In genomic region chr2:64853918-64854317, GRCm38 (mm10) we compare ENCODE assay signal across 8 mouse cellular contexts.
DNase-seq lines count a peak whose midpoint lies in the region; ATAC-seq and TF ChIP-seq lines count a peak whose summit lies in the region.

No protein-coding gene starts in this region.

- no peak overlapping the region for H3K9ac ChIP-seq in heart, embryonic 13.5 days
- no peak overlapping the region for H3K9ac ChIP-seq in hindbrain, embryonic 11.5 days (ENCODE audit: low read depth, low read length)
- no peak overlapping the region for H3K9ac ChIP-seq in midbrain, embryonic 14.5 days (replicated peaks; ENCODE audit: low read length)

- no peak overlapping the region for H3K27ac ChIP-seq in heart, embryonic 13.5 days (replicated peaks)
- H3K27ac ChIP-seq in bone marrow, adult 2 months (ENCODE audit: control insufficient read depth, insufficient read depth, low read depth, low read length, poor library complexity): no peak overlapping the region
- no peak overlapping the region for H3K27ac ChIP-seq in embryonic fibroblast, embryonic 13.5 days (ENCODE audit: insufficient read depth, low read length)
- H3K27ac ChIP-seq in hindbrain, embryonic 11.5 days (ENCODE audit: low read depth, low read length): no peak overlapping the region
- H3K27ac ChIP-seq in left cerebral cortex, adult 2 months: no peak overlapping the region
- H3K27ac ChIP-seq in midbrain, embryonic 14.5 days (replicated peaks; ENCODE audit: low read depth, low read length): no peak overlapping the region

- peak; percentile 35; the same call in 1 of the 2 replicates for TF ChIP-seq CTCF in bone marrow, adult 2 months (IDR thresholded peaks at IDR 0.05; ENCODE audit: control insufficient read depth, insufficient read depth, low read length)
- TF ChIP-seq CTCF in embryonic fibroblast, embryonic 13.5 days (IDR thresholded peaks at IDR 0.05; ENCODE audit: borderline replicate concordance, insufficient read depth, low read length): peak; percentile 74; the same call in 1 of the 2 replicates
- peak; percentile 94 for TF ChIP-seq CTCF in left cerebral cortex, adult 2 months (IDR thresholded peaks at IDR 0.05)

- intact Hi-C loops in heart, postnatal 25 days (cut with DNase I): loop anchor here (2.0 to 10.0 kb wide), 2 partner anchors 1341 to 1379 kb away; no protein-coding TSS in a partner anchor
- intact Hi-C loops in left cerebral cortex, adult 2 months (cut with DNase I): loop anchor here (1.0 to 10.0 kb wide), 3 partner anchors 1154 to 1379 kb away; no protein-coding TSS in a partner anchor

- no peak for TF ChIP-seq POLR2A in bone marrow, adult 2 months (IDR thresholded peaks at IDR 0.05; ENCODE audit: borderline replicate concordance, control insufficient read depth, low read depth, low read length)
- no peak for TF ChIP-seq POLR2A in embryonic fibroblast, embryonic 13.5 days (IDR thresholded peaks at IDR 0.05; ENCODE audit: low read depth, low read length)

- H3K4me3 ChIP-seq in heart, embryonic 13.5 days: no peak overlapping the region
- H3K4me3 ChIP-seq in bone marrow, adult 2 months (replicated peaks; ENCODE audit: control insufficient read depth, low read depth, low read length): no peak overlapping the region
- H3K4me3 ChIP-seq in embryonic fibroblast, embryonic 13.5 days (ENCODE audit: insufficient read depth, low read length): no peak overlapping the region
- no peak overlapping the region for H3K4me3 ChIP-seq in hindbrain, embryonic 11.5 days (ENCODE audit: low read depth, low read length)
- H3K4me3 ChIP-seq in left cerebral cortex, adult 2 months: no peak overlapping the region
- H3K4me3 ChIP-seq in midbrain, embryonic 14.5 days (replicated peaks; ENCODE audit: low read depth, low read length): no peak overlapping the region

- no peaks in the 10 kb centered on the region for H3K36me3 ChIP-seq in heart, embryonic 13.5 days
- H3K36me3 ChIP-seq in hindbrain, embryonic 11.5 days (ENCODE audit: control insufficient read depth, insufficient read depth, low read length): no peaks in the 10 kb centered on the region
- no peaks in the 10 kb centered on the region for H3K36me3 ChIP-seq in midbrain, embryonic 14.5 days (ENCODE audit: control insufficient read depth, insufficient read depth, low read length)

- peak overlapping the region; percentile 38 for H3K4me2 ChIP-seq in heart, embryonic 13.5 days
- H3K4me2 ChIP-seq in hindbrain, embryonic 11.5 days (replicated peaks; ENCODE audit: low read depth, low read length): no peak overlapping the region
- H3K4me2 ChIP-seq in midbrain, embryonic 14.5 days (ENCODE audit: low read length): peak overlapping the region; percentile 26; the same call in 1 of the 2 replicates

- peaks cover 10% of the 10 kb centered on the region for H3K4me1 ChIP-seq in heart, embryonic 13.5 days
- H3K4me1 ChIP-seq in bone marrow, adult 2 months (ENCODE audit: control insufficient read depth, insufficient read depth, low read length): no peaks in the 10 kb centered on the region
- H3K4me1 ChIP-seq in embryonic fibroblast, embryonic 13.5 days (ENCODE audit: control insufficient read depth, insufficient read depth, low read length): no peaks in the 10 kb centered on the region
- H3K4me1 ChIP-seq in hindbrain, embryonic 11.5 days (replicated peaks; ENCODE audit: control insufficient read depth, insufficient read depth, low read length): no peaks in the 10 kb centered on the region
- peaks cover 10% of the 10 kb centered on the region; the same call in 1 of the 2 replicates for H3K4me1 ChIP-seq in midbrain, embryonic 14.5 days (ENCODE audit: control insufficient read depth, insufficient read depth, low read length)

- H3K9me3 ChIP-seq in heart, embryonic 13.5 days: no peaks in the 10 kb centered on the region
- no peaks in the 10 kb centered on the region for H3K9me3 ChIP-seq in hindbrain, embryonic 11.5 days (ENCODE audit: control insufficient read depth, low read length)
- H3K9me3 ChIP-seq in midbrain, embryonic 14.5 days (ENCODE audit: control insufficient read depth, low read length): no peaks in the 10 kb centered on the region

- WGBS in heart, embryonic 13.5 days: 14% methylated on average over 7 of the region's 7 CpGs
- 13% methylated on average over 7 of the region's 7 CpGs for WGBS in bone marrow, adult 2 months
- WGBS in hindbrain, embryonic 11.5 days: 15% methylated on average over 7 of the region's 7 CpGs
- WGBS in midbrain, embryonic 14.5 days: 13% methylated on average over 7 of the region's 7 CpGs

- no peak for ATAC-seq in heart, embryonic 13.5 days (ENCODE audit: extremely low read depth, insufficient number of reproducible peaks, low FRiP score, low TSS enrichment)
- no peak for ATAC-seq in hindbrain, embryonic 11.5 days (ENCODE audit: low FRiP score)
- no peak for ATAC-seq in midbrain, embryonic 14.5 days (ENCODE audit: low FRiP score, low TSS enrichment)

- H3K27me3 ChIP-seq in heart, embryonic 13.5 days (replicated peaks): no peaks in the 10 kb centered on the region
- H3K27me3 ChIP-seq in hindbrain, embryonic 11.5 days (ENCODE audit: control insufficient read depth, insufficient read depth, low read length): no peaks in the 10 kb centered on the region
- H3K27me3 ChIP-seq in midbrain, embryonic 14.5 days (ENCODE audit: control insufficient read depth, insufficient read depth, low read length): no peaks in the 10 kb centered on the region

- no peak for DNase-seq in heart, postnatal 25 days (ENCODE audit: low spot score)
- DNase-seq in hindbrain, embryonic 11.5 days (ENCODE audit: low spot score): peak; percentile 89
- DNase-seq in left cerebral cortex, adult 2 months (ENCODE audit: extremely low spot score in 1 of 2, low spot score in 2 of 2): peak; percentile 80 to 84
- DNase-seq in midbrain, embryonic 14.5 days: peak; percentile 96
- peak; percentile 44 for DNase-seq in thymus, postnatal 0 days (ENCODE audit: low spot score)

Comparison
In these comparisons a context has a peak if more than half of its experiments do, and no peak if none do; other contexts are left out.
1. CTCF ChIP-seq: peak in every context shown above with its lines; median percentile 94 in left cerebral cortex, adult 2 months; 74 in embryonic fibroblast, embryonic 13.5 days; 35 in bone marrow, adult 2 months.